Mouse (Mus musculus) liver (tissue): ENCODE data around the gene Ccm2.
A peak's percentile ranks its signal among the peaks of the same experiment; 100 is the strongest.

Source experiments
- DNase-seq: peaks from one replicate; pipeline ENCODE4 v3.0.0-alpha.2; 2020; ENCODE audit warnings: mixed read lengths

The Ccm2 gene

GRCm38 (mm10) chr11:6586660-6587059 lies 40.0 kb downstream of the Ccm2 start:
- DNase-seq = no peak

GRCm38 (mm10) chr11:6587249-6587940 lies 40.7 kb downstream of the Ccm2 start:
- no peak for DNase-seq

- no peak for DNase-seq
Observed at GRCm38 (mm10) chr11:6588295-6588694, 41.6 kb downstream of the Ccm2 start.

DNA sequence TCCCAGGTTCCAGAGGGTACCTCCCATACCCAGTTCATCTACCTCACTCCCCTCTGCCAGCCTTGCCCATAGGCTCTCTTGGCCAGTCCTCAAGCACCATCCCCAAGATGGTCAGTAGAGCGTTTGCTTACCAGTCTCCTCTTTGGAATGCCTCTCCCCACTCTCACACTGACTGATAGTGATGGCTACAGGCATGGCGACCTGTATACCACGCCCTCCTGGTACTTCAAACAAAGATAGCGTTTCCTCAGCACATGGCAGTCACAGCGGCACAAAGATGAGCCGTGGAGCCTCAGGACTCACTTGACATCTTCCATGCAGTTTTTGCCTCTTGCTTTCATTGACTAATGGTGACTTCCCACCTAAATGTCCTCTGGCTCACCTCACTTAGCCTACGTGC lies 43.2 kb downstream of the Ccm2 start:
- peak; percentile 72 for DNase-seq

GRCm38 (mm10) chr11:6590933-6591675 lies 44.4 kb downstream of the Ccm2 start:
- DNase-seq = peak; percentile 81

DNA sequence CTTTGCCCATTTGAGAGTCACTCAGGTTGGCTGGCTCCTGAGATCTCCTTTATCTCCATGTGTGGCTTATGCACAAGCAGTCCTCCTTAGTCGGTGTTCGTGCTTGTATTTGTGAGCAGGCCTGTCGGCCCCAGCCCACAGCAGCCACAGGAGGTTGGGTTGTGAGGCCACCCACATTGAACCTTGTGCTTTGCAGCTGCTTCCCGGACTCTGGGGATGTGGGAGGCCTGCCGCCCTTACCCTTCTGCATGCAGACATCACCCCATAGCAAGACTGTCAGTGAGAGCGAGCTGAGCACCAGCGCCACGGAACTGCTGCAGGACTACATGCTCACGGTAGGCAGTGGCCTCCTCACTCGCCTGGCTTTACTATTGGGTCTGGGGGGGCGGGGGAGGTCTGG lies 46.7 kb downstream of the Ccm2 start:
- no peak for DNase-seq

- DNase-seq = no peak
Observed at GRCm38 (mm10) chr11:6594845-6595244, 48.2 kb downstream of the Ccm2 start.

DNA sequence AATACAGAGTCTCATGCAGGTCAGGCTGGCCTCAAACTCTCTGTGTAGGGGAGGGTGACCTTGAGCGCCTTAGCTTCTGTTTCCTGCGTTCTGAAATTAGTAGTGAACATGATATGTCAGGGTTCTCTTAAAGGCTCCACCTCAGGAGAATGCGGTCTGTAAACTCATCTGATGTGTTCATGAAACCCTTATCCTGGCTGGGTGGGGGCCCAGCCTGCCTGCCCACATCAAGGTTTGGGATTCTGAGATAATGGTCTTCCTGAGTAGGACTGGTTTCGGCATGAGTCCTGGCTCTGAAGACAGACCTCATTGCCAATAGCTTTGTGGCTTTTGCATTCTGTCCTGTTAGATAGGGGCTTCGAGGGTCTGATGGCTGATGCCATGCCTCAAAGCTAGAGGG lies 48.7 kb downstream of the Ccm2 start:
- DNase-seq = peak; percentile 74

DNA sequence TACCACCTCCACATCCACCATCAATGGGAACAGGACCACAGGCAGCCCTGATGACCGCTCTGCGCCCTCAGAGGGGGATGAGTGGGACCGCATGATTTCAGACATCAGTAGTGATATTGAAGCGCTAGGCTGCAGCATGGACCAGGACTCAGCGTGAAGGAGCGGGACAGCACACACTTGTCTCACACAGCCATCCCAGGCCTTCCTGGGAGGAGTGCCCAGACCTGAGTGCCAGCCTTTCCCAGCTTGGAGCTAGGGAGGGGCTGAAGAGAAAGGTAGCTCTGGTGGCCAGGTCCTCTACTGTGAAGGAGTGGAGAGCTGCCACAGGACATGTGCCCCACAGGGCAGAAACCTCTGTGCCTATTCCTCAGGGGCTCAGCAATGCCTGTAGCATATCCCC lies 49.5 kb downstream of the Ccm2 start:
- DNase-seq = no peak

GRCm38 (mm10) chr11:6596616-6597015 lies 49.9 kb downstream of the Ccm2 start:
- no peak for DNase-seq

- DNase-seq = no peak
Observed at GRCm38 (mm10) chr11:6597523-6597922, 50.8 kb downstream of the Ccm2 start.

GRCm38 (mm10) chr11:6598191-6598889 lies 51.7 kb downstream of the Ccm2 start:
- no peak for DNase-seq

GRCm38 (mm10) chr11:6599011-6599681 lies 52.5 kb downstream of the Ccm2 start:
- DNase-seq = peak; percentile 68

GRCm38 (mm10) chr11:6599831-6600230 lies 53.1 kb downstream of the Ccm2 start:
- no peak for DNase-seq

DNA sequence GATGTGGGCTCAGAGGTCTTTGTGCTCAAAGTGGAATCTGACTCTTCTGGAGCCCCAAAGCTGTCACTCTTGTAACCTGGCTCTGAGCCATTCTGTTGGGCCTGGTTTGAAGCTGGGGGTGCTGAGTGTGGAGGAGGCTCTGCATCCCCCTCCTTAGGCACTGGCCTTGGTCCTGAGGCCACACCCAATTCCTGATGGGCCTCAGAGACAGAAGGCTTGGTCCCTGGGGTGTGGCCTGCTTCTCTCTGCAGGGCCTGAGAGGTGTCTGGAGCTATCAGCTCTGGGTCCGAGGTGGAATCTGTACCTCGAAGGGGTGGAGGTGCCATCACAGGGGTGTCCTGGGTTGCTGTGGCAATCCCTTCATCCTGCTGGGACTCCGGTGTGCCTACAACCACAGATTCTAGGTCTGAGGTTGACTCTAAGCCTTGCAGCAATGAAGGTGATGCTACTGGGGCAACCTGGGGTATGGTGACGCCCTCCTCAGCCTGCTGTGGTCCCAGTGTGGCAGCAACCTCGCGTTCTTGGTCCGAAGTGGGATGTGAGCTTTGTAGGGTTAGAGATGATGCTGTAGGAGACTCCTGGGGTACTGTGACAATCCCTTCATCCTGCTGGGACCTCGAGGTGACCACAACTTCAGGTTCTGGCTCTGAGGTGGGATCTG lies 53.7 kb downstream of the Ccm2 start:
- DNase-seq = peak; percentile 56

- DNase-seq = no peak
Observed at GRCm38 (mm10) chr11:6601649-6602480, 55.2 kb downstream of the Ccm2 start.

DNA sequence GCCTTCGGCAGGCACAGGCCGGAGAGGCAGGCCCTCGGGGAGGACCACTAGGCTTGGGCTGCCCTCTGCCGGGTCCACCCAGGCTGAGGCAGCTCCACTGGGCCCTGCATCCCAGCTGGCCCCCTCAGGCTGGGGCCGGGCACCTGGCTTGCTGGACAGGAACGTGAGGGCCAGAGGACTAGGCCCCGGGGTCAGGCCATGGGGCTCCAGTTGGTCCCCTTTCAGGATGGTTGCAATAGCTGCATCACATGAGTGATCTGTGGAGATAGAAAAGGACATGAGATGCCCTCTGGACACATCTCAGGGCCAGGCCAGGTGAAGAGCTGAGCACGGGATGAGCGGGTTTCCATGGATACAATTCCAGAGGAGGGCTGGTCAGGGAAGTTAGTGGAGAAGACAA lies 56.0 kb downstream of the Ccm2 start:
- no peak for DNase-seq

DNA sequence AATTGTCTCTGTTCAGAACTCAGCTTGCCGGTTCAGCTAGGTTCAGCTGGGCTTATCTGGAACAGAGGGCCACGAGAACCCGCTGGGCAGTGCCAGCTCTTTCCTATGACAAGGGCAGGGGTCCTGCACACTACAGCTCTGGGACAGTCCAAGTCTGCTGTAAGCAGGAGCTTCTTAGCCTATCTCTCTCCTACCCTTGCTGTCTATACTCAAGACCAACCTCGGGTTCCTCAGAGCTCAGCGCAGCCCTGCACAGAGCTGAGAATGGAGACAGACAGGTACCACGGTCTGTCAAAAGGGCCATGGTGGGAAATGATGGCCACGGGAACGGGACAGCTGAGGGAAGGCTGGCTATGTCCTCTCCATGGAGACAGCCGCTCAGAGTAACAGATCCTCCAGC lies 56.5 kb downstream of the Ccm2 start:
- DNase-seq = no peak

GRCm38 (mm10) chr11:6603887-6604603 lies 57.4 kb downstream of the Ccm2 start:
- DNase-seq = no peak

GRCm38 (mm10) chr11:6604604-6604936 lies 57.9 kb downstream of the Ccm2 start:
- DNase-seq = no peak

GRCm38 (mm10) chr11:6605021-6605481 lies 58.4 kb downstream of the Ccm2 start:
- DNase-seq = no peak
